Mouse (Mus musculus): Measurements from ENCODE around the gene Cntf.
"Not testable (repeated sequence)": the region's sequence is repeated elsewhere in the genome, so short reads cannot be mapped to it uniquely, and the experiment has no call there.

Cntf gene

DNA sequence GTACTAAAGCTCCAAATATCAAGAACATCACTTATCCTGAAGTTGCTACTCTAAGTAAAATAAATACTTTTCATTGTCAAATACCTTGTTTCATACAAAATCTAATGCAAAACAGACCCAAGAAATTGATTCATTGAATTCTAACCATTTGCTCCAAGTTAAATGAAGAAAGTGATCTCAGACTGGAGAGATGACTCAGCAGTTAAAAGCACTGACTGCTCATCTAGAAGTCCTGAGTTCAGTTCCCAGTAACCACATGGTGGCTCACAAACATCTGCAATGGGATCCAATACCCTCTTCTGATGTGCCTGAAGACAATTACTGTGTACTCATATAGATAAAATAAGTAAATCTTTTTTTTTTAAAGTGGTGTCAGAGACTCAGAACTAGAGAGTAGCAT is 15.0 kb upstream of the Cntf start:
- in situ Hi-C loops (cut with MboI, MseI), result no loop called here

DNA sequence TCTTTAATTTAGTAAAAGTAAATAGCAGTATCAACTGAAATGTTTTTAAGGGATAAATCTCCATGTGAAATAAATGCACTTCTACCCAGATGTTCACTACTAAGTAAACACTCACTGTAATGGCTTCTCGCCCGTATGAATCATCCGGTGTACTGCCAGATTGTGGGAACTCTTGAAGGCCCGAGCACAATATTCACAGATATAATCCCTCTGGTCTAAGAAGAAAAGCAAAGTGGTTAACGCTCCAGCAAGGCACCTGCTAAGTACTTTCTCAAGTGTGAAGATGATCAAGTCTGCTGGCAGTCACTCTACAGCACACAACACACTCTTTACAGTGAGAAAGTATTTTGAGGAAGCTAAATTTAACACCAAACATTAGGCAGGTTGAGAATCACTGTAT is 5.5 kb upstream of the Cntf start:
- in situ Hi-C loops (cut with MboI, MseI), result no loop called here

DNA sequence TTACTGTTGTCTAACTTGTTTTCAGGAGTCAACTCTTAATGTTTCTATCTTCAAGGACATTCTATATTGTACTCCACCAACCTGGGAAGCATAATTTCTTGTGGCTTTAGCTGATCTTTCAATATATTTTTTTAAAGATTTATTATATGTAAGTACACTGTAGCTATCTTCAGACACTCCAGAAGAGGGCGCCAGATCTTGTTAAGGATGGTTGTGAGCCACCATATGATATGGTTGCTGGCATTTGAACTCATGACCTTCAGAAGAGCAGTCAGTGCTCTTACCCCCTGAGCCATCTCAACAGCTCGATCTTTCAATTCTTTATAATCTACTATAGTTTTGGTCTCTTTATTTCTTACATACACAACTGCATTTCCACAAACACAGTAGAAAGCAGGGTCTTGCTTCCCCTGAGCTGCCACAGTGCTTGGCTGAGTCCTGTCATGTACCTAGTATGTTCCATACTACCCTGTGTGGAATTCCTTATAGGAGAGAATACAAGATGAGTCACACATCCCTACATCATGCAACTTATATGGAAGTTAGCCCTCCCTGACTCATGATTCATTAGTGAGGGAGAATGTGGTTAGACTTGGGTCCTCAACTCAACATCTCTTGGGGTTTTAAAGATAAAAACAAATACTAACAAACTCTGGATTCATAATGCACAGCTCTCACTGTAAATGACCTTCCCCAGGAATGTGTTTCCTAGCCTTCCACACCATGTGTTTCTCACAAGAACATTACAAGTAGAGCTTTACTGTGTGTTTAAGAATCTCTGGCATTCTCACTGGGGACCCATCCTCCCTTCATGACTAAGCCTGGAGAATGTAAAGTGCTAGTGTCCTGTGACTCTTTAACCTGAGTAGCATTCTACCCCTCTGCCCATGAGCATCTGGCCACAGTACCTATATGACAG is 3.0 kb downstream of the Cntf start:
- in situ Hi-C loops (cut with MboI, MseI), result no loop called here

DNA sequence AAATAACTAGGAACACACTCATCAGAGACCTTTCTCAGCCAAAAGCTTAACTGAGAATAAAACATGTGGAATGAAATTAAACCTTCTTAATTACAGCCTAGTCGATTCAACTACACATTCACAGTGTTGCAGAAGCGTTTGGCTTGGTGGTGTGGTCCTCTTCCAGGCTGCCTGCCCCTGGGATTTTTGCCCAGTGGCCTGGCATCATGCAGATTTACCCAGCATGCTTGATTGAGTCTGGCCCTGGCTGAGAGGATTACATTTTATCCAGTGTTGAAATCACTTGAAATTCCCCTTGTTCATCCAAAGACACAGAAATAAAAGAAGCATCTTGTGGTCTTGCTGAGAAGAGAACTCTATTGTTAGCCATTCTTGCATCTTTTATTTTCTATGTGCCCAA is 5.8 kb downstream of the Cntf start:
- in situ Hi-C loops (cut with MboI, MseI), result no loop called here

DNA sequence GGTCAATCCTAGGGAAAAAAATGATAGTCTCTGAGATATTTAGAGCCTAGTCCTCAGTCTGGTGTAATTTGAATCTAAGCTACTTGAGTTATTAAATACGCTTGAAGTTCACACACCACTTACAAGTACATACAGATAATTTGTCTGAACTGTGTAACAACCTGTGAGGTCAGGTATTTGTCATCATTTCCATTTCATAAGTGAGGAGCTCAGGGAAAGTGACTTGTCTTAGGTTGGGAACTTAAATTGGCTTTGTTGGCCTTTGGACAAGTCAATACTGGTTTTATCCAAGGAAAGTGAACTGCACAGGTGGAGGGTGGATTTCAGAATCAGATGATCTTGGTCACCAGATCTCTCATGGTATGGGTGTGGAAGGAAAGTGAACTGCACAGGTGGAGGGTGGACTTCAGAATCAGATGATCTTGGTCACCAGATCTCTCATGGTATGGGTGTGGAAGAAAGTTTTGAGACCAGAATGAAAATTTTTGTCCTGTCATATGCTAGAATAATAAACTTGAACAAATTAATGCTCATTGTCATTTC is 6.4 kb downstream of the Cntf start:
- in situ Hi-C loops (cut with MboI, MseI), result no loop called here

DNA sequence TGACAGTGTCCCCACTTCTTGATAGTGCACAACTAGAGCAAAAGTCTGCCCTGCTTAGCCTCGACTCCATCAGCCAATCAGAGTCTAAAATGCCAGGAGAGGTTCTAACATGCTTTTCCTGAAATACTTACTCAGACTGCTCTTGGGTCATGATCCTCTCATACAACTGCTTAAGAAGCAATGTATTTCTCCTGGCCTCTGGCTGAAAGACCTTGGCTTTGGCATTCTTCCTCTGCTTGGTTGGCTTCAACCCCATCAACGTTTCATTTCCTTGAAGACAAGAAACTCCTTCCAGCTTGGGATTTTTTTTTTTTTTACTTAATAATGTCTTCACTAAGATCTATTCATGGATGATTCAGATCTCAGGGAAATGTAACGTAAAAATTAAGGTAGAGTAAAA is 9.1 kb downstream of the Cntf start:
- in situ Hi-C loops (cut with MboI, MseI), result no loop called here

DNA sequence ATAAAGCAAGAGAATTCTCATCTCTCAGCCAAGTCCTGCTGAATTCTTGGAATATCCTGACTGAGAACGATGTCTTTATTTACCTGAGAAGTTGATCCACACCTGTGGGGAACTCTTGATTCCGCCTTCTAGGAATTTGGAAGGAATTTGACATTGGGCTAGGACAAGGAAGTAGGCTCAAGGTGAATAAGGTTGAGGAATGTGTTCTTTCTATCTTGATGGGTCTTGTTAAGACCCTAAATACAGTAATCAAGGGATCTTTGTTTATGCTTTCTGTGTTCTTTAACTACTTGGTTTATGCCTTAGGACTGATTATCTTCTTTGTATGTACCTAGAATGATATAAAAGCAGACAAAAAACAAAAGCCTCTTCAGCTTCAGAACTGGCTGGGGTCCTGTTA is 33.5 kb downstream of the Cntf start:
- in situ Hi-C loops (cut with MboI, MseI), result no loop called here

DNA sequence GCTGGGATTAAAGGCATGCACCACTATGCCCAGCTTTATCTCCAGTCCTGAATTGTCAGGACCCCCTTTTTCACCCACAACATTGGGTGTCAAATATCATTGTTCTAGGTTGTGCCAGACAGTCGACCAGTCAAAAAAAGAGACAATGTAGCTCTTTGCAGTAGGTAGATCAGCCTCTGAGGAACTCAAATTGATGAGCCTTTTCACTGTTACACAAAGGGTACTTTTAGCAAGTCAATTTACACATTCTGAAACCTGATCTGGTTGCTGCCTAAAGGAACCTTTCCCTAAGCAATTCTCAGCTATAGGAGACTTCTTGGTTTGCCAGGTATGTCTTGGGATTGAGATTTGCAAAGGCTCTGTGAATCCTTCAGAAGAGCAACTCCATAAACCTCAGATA is 34.4 kb downstream of the Cntf start:
- in situ Hi-C loops (cut with MboI, MseI), result no loop called here

DNA sequence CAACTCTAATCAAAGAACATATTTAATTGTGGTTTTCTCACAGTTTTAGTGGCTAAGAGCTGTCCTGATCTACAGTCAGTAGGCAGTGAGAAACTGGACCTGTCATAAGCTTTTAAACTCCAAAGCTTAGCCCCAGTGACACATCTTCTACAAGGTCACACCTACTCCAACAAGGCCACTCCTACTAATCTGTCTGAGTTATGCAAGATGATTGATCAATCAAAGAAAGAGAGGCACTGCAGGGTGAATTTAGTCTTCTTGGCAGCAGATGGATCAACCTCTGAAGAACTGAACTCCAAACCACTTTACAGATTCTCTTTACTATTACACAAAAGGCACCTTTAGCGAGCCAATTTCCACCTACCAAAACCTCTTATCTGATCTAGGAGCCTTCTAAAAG is 39.6 kb downstream of the Cntf start:
- in situ Hi-C loops (cut with MboI, MseI), result no loop called here

DNA sequence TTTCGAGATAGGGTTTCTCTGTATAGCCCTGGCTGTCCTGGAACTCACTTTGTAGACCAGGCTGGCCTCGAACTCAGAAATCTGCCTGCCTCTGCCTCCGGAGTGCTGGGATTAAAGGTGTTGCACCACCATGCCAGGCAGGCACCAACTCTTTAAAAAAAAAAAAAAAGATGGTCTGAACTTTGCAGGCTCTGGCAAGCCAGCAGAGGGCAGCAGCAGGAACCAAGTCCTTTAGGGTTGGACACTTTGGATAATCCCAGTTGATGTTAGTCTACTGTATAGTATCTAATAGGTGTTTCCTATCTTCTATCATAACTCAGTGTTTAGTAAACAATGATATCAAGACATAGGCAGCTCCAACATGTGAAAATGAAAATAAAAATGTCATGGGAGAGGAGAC is 43.1 kb downstream of the Cntf start:
- in situ Hi-C loops (cut with MboI, MseI), result no loop called here

DNA sequence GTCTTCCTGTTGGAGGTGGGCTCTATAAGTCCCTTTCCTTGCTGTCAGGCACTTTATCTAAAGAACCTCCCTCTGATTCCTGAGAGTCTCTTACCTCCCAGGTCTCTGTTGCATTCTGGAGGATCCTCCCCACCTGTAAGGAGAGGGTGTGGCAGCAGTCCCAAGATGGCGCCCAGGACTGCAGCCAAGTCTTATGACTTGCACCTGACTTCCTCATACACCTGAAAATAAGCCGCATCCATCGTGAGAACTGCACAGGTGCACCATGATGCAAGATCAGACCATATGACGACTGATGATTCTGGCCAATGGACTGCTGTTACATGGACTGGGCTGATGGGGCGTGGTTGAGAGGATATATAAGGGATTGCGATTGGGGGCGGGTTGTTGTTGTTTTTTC is 43.8 kb downstream of the Cntf start:
- in situ Hi-C loops (cut with MboI, MseI), result not testable (repeated sequence)

DNA sequence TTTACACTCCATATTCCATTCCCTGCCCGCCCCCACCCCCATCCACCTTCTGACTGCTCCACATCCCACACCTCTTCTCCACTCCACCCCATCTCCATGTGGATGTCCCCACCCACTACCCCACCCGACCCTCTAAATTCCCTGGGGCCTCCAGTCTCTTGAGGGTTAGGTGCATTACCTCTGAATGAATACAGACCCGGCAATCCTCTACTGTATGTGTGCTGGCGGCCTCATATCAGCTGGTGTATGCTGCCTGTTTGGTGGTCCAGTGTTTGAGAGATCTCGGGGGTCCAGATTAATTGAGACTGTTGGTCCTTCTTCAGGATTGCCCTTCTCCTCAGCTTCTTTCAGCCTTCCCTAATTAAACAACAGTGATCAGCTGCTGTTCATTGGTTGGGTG is 44.5 kb downstream of the Cntf start:
- in situ Hi-C loops (cut with MboI, MseI), result not testable (repeated sequence)

DNA sequence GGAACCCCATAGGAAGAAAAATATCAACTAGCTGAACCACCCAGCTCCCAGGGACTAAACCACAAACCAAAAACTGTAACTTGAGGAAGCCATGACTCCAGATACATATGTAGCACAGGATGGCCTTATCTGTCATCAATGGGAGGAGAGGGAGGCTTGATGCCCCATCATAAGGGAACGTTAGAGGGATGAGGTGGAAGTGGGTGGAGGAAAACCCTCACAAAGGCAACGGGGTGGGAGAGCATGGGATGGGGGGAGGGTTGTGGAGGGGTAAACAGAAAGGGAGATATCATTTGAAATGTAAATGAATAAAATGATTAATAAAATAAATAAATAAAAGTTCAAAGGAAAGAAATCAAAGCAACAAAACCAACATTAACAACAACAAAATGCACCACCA is 45.0 kb downstream of the Cntf start:
- in situ Hi-C loops (cut with MboI, MseI), result no loop called here

DNA sequence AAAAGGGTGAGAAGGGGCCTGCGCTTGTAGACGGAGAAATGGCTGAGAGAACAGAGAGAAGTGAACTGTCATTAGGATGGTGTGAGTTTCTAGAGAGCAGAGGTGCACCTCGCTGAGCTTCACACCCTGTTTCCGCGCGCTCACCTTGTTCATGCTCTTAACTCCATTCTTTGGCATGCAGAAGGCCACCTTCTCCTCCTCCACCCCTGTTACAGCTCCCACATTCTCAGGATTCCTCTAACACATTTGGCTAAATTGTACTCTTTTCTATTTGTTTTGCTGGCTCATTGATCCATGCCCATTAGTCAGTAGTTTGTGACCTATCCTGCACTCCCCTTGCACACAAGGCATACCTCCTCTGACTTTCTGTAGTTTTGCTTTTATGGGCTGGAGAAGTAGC is 46.2 kb downstream of the Cntf start:
- in situ Hi-C loops (cut with MboI, MseI), result no loop called here

All from T-helper 2 cell (primary cell).